Mouse (Mus musculus) thymus, postnatal 0 days (tissue): ENCODE measurements around the gene Retnlg. TPM values are rescaled to one million over a fixed set of nuclear protein-coding genes. Genes with fewer than 3 reads are reported as not detected.
"Not testable (repeated sequence)": the region's sequence is repeated elsewhere in the genome, so short reads cannot be mapped to it uniquely, and the experiment has no call there.

Source experiments
- DNase-seq: peaks from one replicate; pipeline ENCODE4 v3.0.0-alpha.2; 2015; ENCODE audit warnings: low spot score
- polyA plus RNA-seq: library from polyadenylated mRNA; unstranded; fragments of >200 nt; fragmentation: Nextera tagmentation; extraction: Ambion mirVana; gene quantifications from 2 replicates; pipeline ENCODE4 v1.2.1, GENCODE M21; 2015

The Retnlg gene
- 1.1 and 4.6 TPM in 2 replicates for polyA plus RNA-seq

- no peak for DNase-seq
Observed at GRCm38 (mm10) chr16:48872321-48872720, at the start of gene Retnlg. Gene Retnlg, plus strand, starts transcription at chr16:48872621.

- DNase-seq: no peak
Observed at GRCm38 (mm10) chr16:48826474-48826873, 45.9 kb upstream of the Retnlg start.

GRCm38 (mm10) chr16:48827625-48828024 lies 44.8 kb upstream of the Retnlg start:
- no peak for DNase-seq

- no peak for DNase-seq
Observed at GRCm38 (mm10) chr16:48829060-48829459, 43.4 kb upstream of the Retnlg start.

GRCm38 (mm10) chr16:48832055-48832454 lies 40.4 kb upstream of the Retnlg start:
- DNase-seq: no peak

GRCm38 (mm10) chr16:48833626-48834025 lies 38.8 kb upstream of the Retnlg start:
- DNase-seq: not testable (repeated sequence)

GRCm38 (mm10) chr16:48842266-48842665 lies 30.2 kb upstream of the Retnlg start, which contains the start of gene Retnla:
Gene Retnla, plus strand, starts transcription at chr16:48842551.
- no peak for DNase-seq

GRCm38 (mm10) chr16:48843671-48844386 lies 28.6 kb upstream of the Retnlg start:
- no peak for DNase-seq

- peak; percentile 7 for DNase-seq
Observed at GRCm38 (mm10) chr16:48865004-48865403, 7.4 kb upstream of the Retnlg start.

- DNase-seq: no peak
Observed at GRCm38 (mm10) chr16:48867690-48868089, 4.7 kb upstream of the Retnlg start.

GRCm38 (mm10) chr16:48868663-48869062 lies 3.8 kb upstream of the Retnlg start:
- no peak for DNase-seq

- DNase-seq: no peak
Observed at GRCm38 (mm10) chr16:48869671-48870070, 2.8 kb upstream of the Retnlg start.

GRCm38 (mm10) chr16:48871754-48872153 lies 667 bp upstream of the Retnlg start:
- DNase-seq: no peak

GRCm38 (mm10) chr16:48890733-48891132 lies 18.3 kb downstream of the Retnlg start:
- DNase-seq: no peak

GRCm38 (mm10) chr16:48899868-48900267 lies 27.4 kb downstream of the Retnlg start:
- DNase-seq: no peak

- no peak for DNase-seq
Observed at GRCm38 (mm10) chr16:48911184-48911583, 38.8 kb downstream of the Retnlg start.

GRCm38 (mm10) chr16:48913206-48913605 lies 40.8 kb downstream of the Retnlg start:
- no peak for DNase-seq

GRCm38 (mm10) chr16:48923724-48924123 lies 51.3 kb downstream of the Retnlg start:
- DNase-seq: no peak

Other genes with a start within 250 kb of the Retnlg start
- 175 and 176 TPM in 2 replicates for gene Trat1, start 100.6 kb upstream of the Retnlg start, polyA plus RNA-seq
- gene Retnlb, start 55.8 kb upstream of the Retnlg start, polyA plus RNA-seq: 0.51 and 0.55 TPM in 2 replicates
- 7.2 and 11.2 TPM in 2 replicates for gene Retnla, start 30.1 kb upstream of the Retnlg start, polyA plus RNA-seq
- gene Dzip3, start 121.5 kb downstream of the Retnlg start, polyA plus RNA-seq: 14.0 and 14.4 TPM in 2 replicates
- 32.5 and 33.5 TPM in 2 replicates for gene Cip2a, start 121.6 kb downstream of the Retnlg start, polyA plus RNA-seq
- 0.05 TPM in 1 of 2 replicates, not detected in the other for gene Myh15, start 184.9 kb downstream of the Retnlg start, polyA plus RNA-seq